Mouse (Mus musculus): Measurements from ENCODE around the gene Hacd3. TPM values are rescaled to one million over a fixed set of nuclear protein-coding genes. Genes with fewer than 3 reads are reported as not detected.

Hacd3 gene
- polyA plus RNA-seq, 1 experiment from 2014 or later, result 84.6 TPM

GRCm38 (mm10) chr9:64953190-64953589, 68.3 kb downstream of the Hacd3 start:
- Histone ChIP-seq H3K9me3 (ENCODE audit: control insufficient read depth, low read depth, low read length) (no peaks in the 10 kb centered on the region), H3K27me3 (ENCODE audit: control insufficient read depth, insufficient read depth, low read length) (no peaks in the 10 kb centered on the region), H3K9ac (replicated peaks; ENCODE audit: low read depth, low read length) (no peak overlapping the region), H3K4me3 (ENCODE audit: low read depth, low read length) (no peak overlapping the region), H3K4me2 (replicated peaks; ENCODE audit: low read depth, low read length) (no peak overlapping the region), H3K36me3 (ENCODE audit: control insufficient read depth, insufficient read depth, low read length) (no peaks in the 10 kb centered on the region), H3K4me1 (ENCODE audit: control insufficient read depth, insufficient read depth, low read length) (no peaks in the 10 kb centered on the region), H3K27ac (ENCODE audit: low read length) (no peak overlapping the region)
- 46% methylated on average over 7 of the region's 7 CpGs for WGBS
- ATAC-seq (ENCODE audit: insufficient number of reproducible peaks, insufficient read depth, low FRiP score, low read depth), result no peak

- ATAC-seq (ENCODE audit: insufficient number of reproducible peaks, insufficient read depth, low FRiP score, low read depth), result no peak
- 19% methylated on average over 5 of the region's 5 CpGs for WGBS
- Histone ChIP-seq H3K27me3 (ENCODE audit: control insufficient read depth, insufficient read depth, low read length) (no peaks in the 10 kb centered on the region), H3K4me1 (ENCODE audit: control insufficient read depth, insufficient read depth, low read length) (no peaks in the 10 kb centered on the region), H3K9me3 (ENCODE audit: control insufficient read depth, low read depth, low read length) (no peaks in the 10 kb centered on the region), H3K27ac (ENCODE audit: low read length) (no peak overlapping the region), H3K9ac (replicated peaks; ENCODE audit: low read depth, low read length) (no peak overlapping the region), H3K4me2 (replicated peaks; ENCODE audit: low read depth, low read length) (no peak overlapping the region), H3K4me3 (ENCODE audit: low read depth, low read length) (no peak overlapping the region), H3K36me3 (ENCODE audit: control insufficient read depth, insufficient read depth, low read length) (no peaks in the 10 kb centered on the region)
Measured at GRCm38 (mm10) chr9:64952055-64952454, 69.4 kb downstream of the Hacd3 start.

GRCm38 (mm10) chr9:64951161-64951657, 70.3 kb downstream of the Hacd3 start, which contains the start of gene Slc24a1:
Gene Slc24a1, minus strand, starts transcription at chr9:64951607.
- Histone ChIP-seq H3K27ac (ENCODE audit: low read length) (no peak within 1 kb of the TSS), H3K36me3 (ENCODE audit: control insufficient read depth, insufficient read depth, low read length) (no peaks in the 10 kb centered on the region), H3K4me1 (ENCODE audit: control insufficient read depth, insufficient read depth, low read length) (no peaks in the 10 kb centered on the region), H3K9ac (replicated peaks; ENCODE audit: low read depth, low read length) (no peak within 1 kb of the TSS), H3K27me3 (ENCODE audit: control insufficient read depth, insufficient read depth, low read length) (no peaks in the 10 kb centered on the region), H3K4me3 (ENCODE audit: low read depth, low read length) (no peak within 1 kb of the TSS), H3K9me3 (ENCODE audit: control insufficient read depth, low read depth, low read length) (no peaks in the 10 kb centered on the region), H3K4me2 (replicated peaks; ENCODE audit: low read depth, low read length) (no peak within 1 kb of the TSS)
- 37% methylated on average over 11 of the region's 11 CpGs for WGBS
- ATAC-seq (ENCODE audit: insufficient number of reproducible peaks, insufficient read depth, low FRiP score, low read depth), result no peak

GRCm38 (mm10) chr9:64947483-64948095, 73.9 kb downstream of the Hacd3 start:
- no peak overlapping the region for H3K27ac ChIP-seq (ENCODE audit: low read length)
- no peak for ATAC-seq (ENCODE audit: insufficient number of reproducible peaks, insufficient read depth, low FRiP score, low read depth)
- WGBS, result 83% methylated on average over 9 of the region's 9 CpGs
- no peaks in the 10 kb centered on the region for H3K4me1 ChIP-seq (ENCODE audit: control insufficient read depth, insufficient read depth, low read length)
- no peaks in the 10 kb centered on the region for H3K9me3 ChIP-seq (ENCODE audit: control insufficient read depth, low read depth, low read length)
- no peaks in the 10 kb centered on the region for H3K36me3 ChIP-seq (ENCODE audit: control insufficient read depth, insufficient read depth, low read length)
- no peak overlapping the region for H3K4me3 ChIP-seq (ENCODE audit: low read depth, low read length)
- H3K27me3 ChIP-seq (ENCODE audit: control insufficient read depth, insufficient read depth, low read length), result no peaks in the 10 kb centered on the region
- no peak overlapping the region for H3K4me2 ChIP-seq (replicated peaks; ENCODE audit: low read depth, low read length)
- H3K9ac ChIP-seq (replicated peaks; ENCODE audit: low read depth, low read length), result no peak overlapping the region

DNA sequence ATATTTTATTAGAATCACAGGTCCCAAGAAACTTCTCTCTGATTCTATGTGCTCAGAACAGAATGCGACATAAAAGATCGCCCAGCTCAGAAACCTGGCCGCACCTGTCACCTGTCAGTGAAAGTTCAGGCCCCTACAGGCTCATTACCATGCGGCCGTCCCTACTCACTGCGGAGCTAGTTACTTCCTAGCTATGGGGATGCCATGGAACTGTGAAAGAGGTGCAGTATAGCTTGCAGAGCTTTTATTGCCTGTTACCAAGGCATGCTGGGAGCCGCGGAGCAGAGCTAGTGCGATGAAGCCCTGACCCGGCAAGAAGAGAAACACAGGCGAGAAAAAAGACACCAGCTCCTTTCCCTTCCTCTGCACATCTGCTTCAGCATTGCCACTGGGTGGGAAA, 77.5 kb downstream of the Hacd3 start:
- Histone ChIP-seq H3K27ac (ENCODE audit: low read length) (no peak overlapping the region), H3K36me3 (ENCODE audit: control insufficient read depth, insufficient read depth, low read length) (no peaks in the 10 kb centered on the region)

GRCm38 (mm10) chr9:64941650-64942049, 79.8 kb downstream of the Hacd3 start:
- WGBS, result 61% methylated on average over 4 of the region's 4 CpGs
- no peaks in the 10 kb centered on the region for H3K9me3 ChIP-seq (ENCODE audit: control insufficient read depth, low read depth, low read length)
- peak overlapping the region; percentile 77 for H3K27ac ChIP-seq (ENCODE audit: low read length)
- peaks cover 9% of the 10 kb centered on the region; the same call in 1 of the 2 replicates for H3K4me1 ChIP-seq (ENCODE audit: control insufficient read depth, insufficient read depth, low read length)
- H3K4me3 ChIP-seq (ENCODE audit: low read depth, low read length), result no peak overlapping the region
- ATAC-seq (ENCODE audit: insufficient number of reproducible peaks, insufficient read depth, low FRiP score, low read depth), result no peak
- H3K9ac ChIP-seq (replicated peaks; ENCODE audit: low read depth, low read length), result no peak overlapping the region
- H3K4me2 ChIP-seq (replicated peaks; ENCODE audit: low read depth, low read length), result no peak overlapping the region
- H3K27me3 ChIP-seq (ENCODE audit: control insufficient read depth, insufficient read depth, low read length), result no peaks in the 10 kb centered on the region
- no peaks in the 10 kb centered on the region for H3K36me3 ChIP-seq (ENCODE audit: control insufficient read depth, insufficient read depth, low read length)

More for the DNA sequence above, 77.5 kb downstream of the Hacd3 start:
- Histone ChIP-seq H3K9me3 (ENCODE audit: control insufficient read depth, low read depth, low read length) (no peaks in the 10 kb centered on the region), H3K4me1 (ENCODE audit: control insufficient read depth, insufficient read depth, low read length) (peaks cover 9% of the 10 kb centered on the region; the same call in 1 of the 2 replicates), H3K27me3 (ENCODE audit: control insufficient read depth, insufficient read depth, low read length) (no peaks in the 10 kb centered on the region), H3K9ac (replicated peaks; ENCODE audit: low read depth, low read length) (no peak overlapping the region), H3K4me2 (replicated peaks; ENCODE audit: low read depth, low read length) (no peak overlapping the region), H3K4me3 (ENCODE audit: low read depth, low read length) (no peak overlapping the region)
- ATAC-seq (ENCODE audit: insufficient number of reproducible peaks, insufficient read depth, low FRiP score, low read depth), result no peak
- 23% methylated on average over 11 of the region's 11 CpGs for WGBS

DNA sequence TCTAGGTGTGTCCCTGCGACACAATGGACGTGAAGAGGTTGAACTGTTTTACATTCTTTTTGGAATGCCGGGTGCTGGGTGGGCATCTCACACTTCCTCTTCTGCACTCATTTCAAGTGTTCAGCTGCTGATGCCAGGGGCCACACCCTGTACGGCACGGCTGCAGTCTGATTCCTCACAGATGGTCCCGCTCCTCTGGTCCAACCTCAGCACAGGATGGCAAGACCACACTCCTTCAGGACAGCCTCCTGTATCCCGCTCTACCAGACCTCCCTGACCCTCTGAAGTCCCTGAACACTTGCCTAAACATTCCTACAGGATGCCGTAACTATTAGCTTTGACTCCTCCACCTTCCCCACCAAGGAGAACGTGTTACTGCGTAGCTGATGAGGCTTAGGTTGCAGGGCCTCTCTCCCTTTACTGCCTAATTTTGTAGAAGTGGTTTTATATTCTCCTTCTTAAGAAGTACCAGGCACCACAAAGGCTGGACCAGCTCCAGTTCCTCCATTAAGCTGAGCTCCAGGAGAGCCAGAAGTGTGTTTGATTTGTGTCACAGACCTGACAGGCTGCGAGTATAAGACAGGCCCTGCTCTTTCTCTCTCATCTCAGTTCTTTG, 80.7 kb downstream of the Hacd3 start:
- WGBS, result 54% methylated on average over 11 of the region's 11 CpGs
- Histone ChIP-seq H3K36me3 (ENCODE audit: control insufficient read depth, insufficient read depth, low read length) (no peaks in the 10 kb centered on the region), H3K9ac (replicated peaks; ENCODE audit: low read depth, low read length) (no peak overlapping the region), H3K27me3 (ENCODE audit: control insufficient read depth, insufficient read depth, low read length) (no peaks in the 10 kb centered on the region), H3K27ac (ENCODE audit: low read length) (peak overlapping the region; percentile 77; the same call in 1 of the 2 replicates), H3K4me1 (ENCODE audit: control insufficient read depth, insufficient read depth, low read length) (peaks cover 9% of the 10 kb centered on the region; the same call in 1 of the 2 replicates), H3K4me3 (ENCODE audit: low read depth, low read length) (no peak overlapping the region), H3K9me3 (ENCODE audit: control insufficient read depth, low read depth, low read length) (no peaks in the 10 kb centered on the region), H3K4me2 (replicated peaks; ENCODE audit: low read depth, low read length) (no peak overlapping the region)
- no peak for ATAC-seq (ENCODE audit: insufficient number of reproducible peaks, insufficient read depth, low FRiP score, low read depth)

GRCm38 (mm10) chr9:64939790-64940189, 81.7 kb downstream of the Hacd3 start:
- Histone ChIP-seq H3K27me3 (ENCODE audit: control insufficient read depth, insufficient read depth, low read length) (no peaks in the 10 kb centered on the region), H3K27ac (ENCODE audit: low read length) (no peak overlapping the region), H3K4me2 (replicated peaks; ENCODE audit: low read depth, low read length) (no peak overlapping the region), H3K9me3 (ENCODE audit: control insufficient read depth, low read depth, low read length) (no peaks in the 10 kb centered on the region), H3K9ac (replicated peaks; ENCODE audit: low read depth, low read length) (no peak overlapping the region), H3K36me3 (ENCODE audit: control insufficient read depth, insufficient read depth, low read length) (no peaks in the 10 kb centered on the region), H3K4me3 (ENCODE audit: low read depth, low read length) (no peak overlapping the region), H3K4me1 (ENCODE audit: control insufficient read depth, insufficient read depth, low read length) (peaks cover 9% of the 10 kb centered on the region; the same call in 1 of the 2 replicates)
- ATAC-seq (ENCODE audit: insufficient number of reproducible peaks, insufficient read depth, low FRiP score, low read depth), result no peak
- WGBS, result 87% methylated on average over 2 of the region's 2 CpGs
